Comparison of ENCODE assay signal across 12 mouse cellular contexts in the genomic region with DNA sequence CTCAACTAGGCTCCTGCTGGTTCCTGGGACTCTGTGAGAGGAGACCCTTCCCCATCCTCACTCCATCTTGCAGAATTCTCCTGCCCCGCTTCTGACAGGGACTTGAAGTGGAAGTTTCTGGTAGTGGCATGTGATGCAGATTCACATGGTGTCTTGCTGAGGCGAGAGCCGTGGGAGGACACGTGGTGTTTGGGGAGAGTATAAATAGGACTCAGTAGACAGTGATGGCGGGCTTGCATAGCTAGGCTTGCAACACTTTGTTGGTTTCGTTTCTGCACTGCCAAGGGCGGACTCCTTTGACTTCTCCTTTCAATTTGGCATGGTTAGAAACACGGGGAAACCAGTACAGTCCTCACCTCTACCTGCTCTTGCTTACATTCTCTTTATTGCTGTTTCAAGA. TPM values are rescaled to one million over a fixed set of nuclear protein-coding genes. Genes with fewer than 3 reads are reported as not detected.
DNase-seq lines count a peak whose midpoint lies in the region; ATAC-seq and TF ChIP-seq lines count a peak whose summit lies in the region.
"Had no signal": no experiment of that assay in that cellular context is flagged by ENCODE, and none has a peak within 500 bp of the region (broad histone marks: within the 10 kb centered on the region; RNA-seq: fewer than 3 reads in every experiment).

No protein-coding gene starts in this region.

- H3K4me3 ChIP-seq in layer of hippocampus, adult 2 months = no peak overlapping the region
- H3K4me3 ChIP-seq in bone marrow macrophage, adult 2 months (ENCODE audit: insufficient read depth, low read length) = peak overlapping the region; percentile 24; the same call in 1 of the 2 replicates
- H3K4me3 ChIP-seq in lung, postnatal 0 days (ENCODE audit: low read depth, low read length) = no peak overlapping the region

- no peaks in the 10 kb centered on the region for H3K36me3 ChIP-seq in lung, postnatal 0 days (ENCODE audit: insufficient read depth, low read length)

- no peak for TF ChIP-seq POLR2A in bone marrow macrophage, adult 2 months (IDR thresholded peaks at IDR 0.05; ENCODE audit: borderline replicate concordance, low read depth, low read length)

- H3K27ac ChIP-seq in layer of hippocampus, adult 2 months = no peak overlapping the region
- peak overlapping the region; percentile 95 for H3K27ac ChIP-seq in bone marrow macrophage, adult 2 months (ENCODE audit: insufficient read depth, low read depth, low read length)
- H3K27ac ChIP-seq in lung, postnatal 0 days (ENCODE audit: low read length) = no peak overlapping the region

- peaks cover 47% of the 10 kb centered on the region for H3K4me1 ChIP-seq in bone marrow macrophage, adult 2 months (ENCODE audit: control insufficient read depth, insufficient read depth, low read length)
- H3K4me1 ChIP-seq in lung, postnatal 0 days (ENCODE audit: insufficient read depth, low read depth, low read length) = no peaks in the 10 kb centered on the region

- ATAC-seq in lung, postnatal 0 days = peak; percentile 25; the same call in 1 of the 2 replicates
- ATAC-seq: forebrain, postnatal 0 days; hindbrain, embryonic 16.5 days; Patski had no signal

- H3K27me3 ChIP-seq in lung, postnatal 0 days (replicated peaks; ENCODE audit: insufficient read depth, low read length) = no peaks in the 10 kb centered on the region
- H3K27me3 ChIP-seq: Patski had no signal

- no peak overlapping the region for H3K4me2 ChIP-seq in lung, postnatal 0 days (replicated peaks; ENCODE audit: low read depth, low read length)

- H3K9ac ChIP-seq in lung, postnatal 0 days (replicated peaks; ENCODE audit: low read depth) = no peak overlapping the region
- H3K9ac ChIP-seq: forebrain, postnatal 0 days had no signal

- DNase-seq in layer of hippocampus, adult 9-11 months = peak; percentile 86
- no peak for DNase-seq in layer of hippocampus, adult 2 months (ENCODE audit: low spot score in 2 of 2)
- DNase-seq in lung, postnatal 0 days (ENCODE audit: low spot score) = peak; percentile 41
- peak; percentile 52 to 61 for DNase-seq in spleen, adult 18-20 months
- no peak for DNase-seq in urinary bladder, adult 2 months (ENCODE audit: low spot score)
- DNase-seq in neural tube, embryonic 10.5 days (ENCODE audit: extremely low spot score, low spot score) = no peak
- DNase-seq in cerebellum, postnatal 36 days = no peak
- DNase-seq: cerebellum, adult 2 months; forebrain, postnatal 0 days had no signal

- 69% methylated on average over 8 of the region's 8 CpGs for WGBS in lung, postnatal 0 days

- TF ChIP-seq EP300 in lung, postnatal 0 days (IDR thresholded peaks at IDR 0.05) = no peak

- TF ChIP-seq CTCF in layer of hippocampus, adult 2 months (conservative IDR thresholded peaks at IDR 0.05) = no peak
- TF ChIP-seq CTCF in bone marrow macrophage, adult 2 months (IDR thresholded peaks at IDR 0.05; ENCODE audit: low read depth, low read length) = no peak
- no peak for TF ChIP-seq CTCF in lung, postnatal 0 days (IDR thresholded peaks at IDR 0.05)

- H3K9me3 ChIP-seq in lung, postnatal 0 days (ENCODE audit: low read length) = no peaks in the 10 kb centered on the region

RNA-seq across cellular contexts. Expression of gene Ly9, which starts 11.8 kb away (rescaled TPM):
- not detected for total RNA-seq in layer of hippocampus, adult 2 months (2021)
- 249 and 274 TPM in 2 replicates for polyA plus RNA-seq in bone marrow macrophage, adult 2 months (2012; ENCODE audit: insufficient read depth, insufficient read length, missing spikeins)
- 0.55 and 0.84 TPM in 2 replicates for polyA plus RNA-seq in lung, postnatal 0 days (2015; fragmentation: Nextera tagmentation; extraction: Ambion mirVana)
- polyA plus RNA-seq in urinary bladder, adult 2 months (2012; rRNA removed) = 1.6 and 2.0 TPM in 2 replicates
- total RNA-seq: forebrain, postnatal 0 days had no signal
- polyA plus RNA-seq: Patski had no signal

RNA-seq across cellular contexts. Expression of gene Slamf7, which starts 33.8 kb away (rescaled TPM):
- total RNA-seq in layer of hippocampus, adult 2 months (2021) = not detected
- polyA plus RNA-seq in bone marrow macrophage, adult 2 months (2012; ENCODE audit: insufficient read depth, insufficient read length, missing spikeins) = 177 and 179 TPM in 2 replicates
- polyA plus RNA-seq in lung, postnatal 0 days (2015; fragmentation: Nextera tagmentation; extraction: Ambion mirVana) = 0.55 and 0.56 TPM in 2 replicates
- polyA plus RNA-seq in urinary bladder, adult 2 months (2012; rRNA removed) = 2.7 and 3.8 TPM in 2 replicates
- polyA plus RNA-seq: forebrain, postnatal 0 days; hindbrain, embryonic 16.5 days; Patski had no signal

Comparison
In these comparisons a context has a peak if more than half of its experiments do, and no peak if none do; other contexts are left out.
1. DNase-seq: peak in layer of hippocampus, adult 9-11 months (single experiment), lung, postnatal 0 days (single experiment) and spleen, adult 18-20 months (2 of 2); none in layer of hippocampus, adult 2 months (0 of 2), urinary bladder, adult 2 months (single experiment), neural tube, embryonic 10.5 days (single experiment) and cerebellum, postnatal 36 days (0 of 2).
2. RNA of gene Ly9, which starts 11.8 kb away (polyA plus RNA-seq): 249 to 274 TPM in bone marrow macrophage, adult 2 months; 1.6 to 2.0 TPM in urinary bladder, adult 2 months and 0.55 to 0.84 TPM in lung, postnatal 0 days; every median in the first group is over 10 times any median in the second.
3. RNA of gene Slamf7, which starts 33.8 kb away (polyA plus RNA-seq): 177 to 179 TPM in bone marrow macrophage, adult 2 months; 2.7 to 3.8 TPM in urinary bladder, adult 2 months and 0.55 to 0.56 TPM in lung, postnatal 0 days; every median in the first group is over 10 times any median in the second.